Mouse (Mus musculus) midbrain, embryonic 14.5 days (tissue): ENCODE data around the gene S1pr5. TPM values are rescaled to one million over a fixed set of nuclear protein-coding genes. Genes with fewer than 3 reads are reported as not detected.
"Not testable (repeated sequence)": the region's sequence is repeated elsewhere in the genome, so short reads cannot be mapped to it uniquely, and the experiment has no call there.

ENCODE experiments used
- ATAC-seq: fragments of 200-750 bp; cut with Nextera tagmentation; 2 replicates; pipeline ENCODE4 v1.8.0; 2017; ENCODE audit warnings: moderate number of reproducible peaks, moderate library complexity; ENCODE audit not compliant: low FRiP score, low TSS enrichment
- DNase-seq: peaks from one replicate; pipeline ENCODE4 v3.0.0-alpha.2; 2015
- H3K27ac ChIP-seq: fragments of 300-500 bp; sonication (generic); replicated peaks from 2 replicates; pipeline ENCODE4 v1.5.1; 2014; ENCODE audit warnings: mild to moderate bottlenecking, low read depth, low read length, moderate library complexity
- H3K27me3 ChIP-seq: fragments of 300-500 bp; sonication (generic); 2 replicates; pipeline ENCODE4 v1.6.1; 2014; ENCODE audit warnings: low read length, control low read depth, mixed read lengths; ENCODE audit not compliant: control insufficient read depth, insufficient read depth
- H3K36me3 ChIP-seq: fragments of 300-500 bp; sonication (generic); 2 replicates; pipeline ENCODE4 v1.6.1; 2014; ENCODE audit warnings: low read length, control low read depth; ENCODE audit not compliant: control insufficient read depth, insufficient read depth
- H3K4me1 ChIP-seq: fragments of 300-500 bp; sonication (generic); 2 replicates; pipeline ENCODE4 v1.6.1; 2014; ENCODE audit warnings: mild to moderate bottlenecking, antibody characterized with exemption, low read length, control low read depth; ENCODE audit not compliant: control insufficient read depth, insufficient read depth
- H3K4me2 ChIP-seq: fragments of 300-500 bp; sonication (generic); 2 replicates; pipeline ENCODE4 v1.6.1; 2014; ENCODE audit warnings: mild to moderate bottlenecking, low read length, moderate library complexity
- H3K4me3 ChIP-seq: fragments of 300-500 bp; sonication (generic); replicated peaks from 2 replicates; pipeline ENCODE4 v1.5.1; 2014; ENCODE audit warnings: low read depth, low read length
- H3K9ac ChIP-seq: fragments of 300-500 bp; sonication (generic); replicated peaks from 2 replicates; pipeline ENCODE4 v1.6.1; 2014; ENCODE audit warnings: mild to moderate bottlenecking, low read length, moderate library complexity
- H3K9me3 ChIP-seq: fragments of 300-500 bp; sonication (generic); 2 replicates; pipeline ENCODE4 v1.6.1; 2016; ENCODE audit warnings: low read length, control low read depth, mixed read lengths; ENCODE audit not compliant: control insufficient read depth
- WGBS: fragments of 180-500 bp; shearing (Covaris S2); extraction: QIAGEN DNeasy Blood & Tissue Kit; methylation state at CpG from one replicate; pipeline ENCODE4 v1.1.7; 2014; 5-methylcytosine and 5-hydroxymethylcytosine counted together
- polyA plus RNA-seq: library from polyadenylated mRNA; unstranded; fragments of >200 nt; fragmentation: Nextera tagmentation; extraction: Ambion mirVana; gene quantifications from 2 replicates; pipeline ENCODE4 v1.2.1, GENCODE M21; 2014

S1pr5 gene
- 2.3 and 2.8 TPM in 2 replicates for polyA plus RNA-seq

DNA sequence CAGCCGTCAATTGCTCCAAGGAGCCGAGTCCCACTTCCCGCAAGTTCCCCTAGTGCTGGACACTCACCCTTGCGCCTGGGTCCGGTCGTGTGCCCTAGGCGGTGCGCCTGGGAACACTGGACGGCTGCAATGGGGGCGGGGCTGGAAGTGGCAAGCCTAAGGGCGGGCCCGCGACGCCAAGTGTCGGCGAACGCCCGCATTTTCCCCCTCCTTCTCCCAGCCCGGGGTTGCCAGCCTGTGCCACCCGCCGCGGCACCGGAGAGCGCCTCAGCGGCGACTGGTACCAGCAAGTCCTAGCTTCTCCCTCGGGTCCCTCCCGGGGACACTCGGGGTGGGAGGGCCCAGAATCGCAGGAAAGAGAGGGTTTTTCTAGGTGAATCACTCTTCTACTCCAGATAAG, at the start of gene S1pr5:
S1pr5 (minus strand) TSS at position 118 of the 400 bp plus-strand sequence.
- Histone ChIP-seq H3K4me2 (no peak within 1 kb of the TSS), H3K4me3 (no peak within 1 kb of the TSS)
- 1% methylated on average over 30 of the region's 30 CpGs for WGBS

GRCm38 (mm10) chr9:21292271-21292670, 44.0 kb upstream of the S1pr5 start:
- ATAC-seq (no peak), DNase-seq (no peak)
- Histone ChIP-seq H3K9ac (no peak overlapping the region), H3K4me3 (no peak overlapping the region), H3K4me2 (no peak overlapping the region), H3K9me3 (no peaks in the 10 kb centered on the region), H3K27ac (no peak overlapping the region), H3K36me3 (no peaks in the 10 kb centered on the region), H3K27me3 (no peaks in the 10 kb centered on the region), H3K4me1 (peaks cover 24% of the 10 kb centered on the region)
- 95% methylated on average over 3 of the region's 3 CpGs for WGBS

More for the DNA sequence above, at the start of gene S1pr5:
- Histone ChIP-seq H3K9ac (no peak within 1 kb of the TSS), H3K9me3 (no peaks in the 10 kb centered on the region), H3K27ac (no peak within 1 kb of the TSS), H3K4me1 (no peaks in the 10 kb centered on the region), H3K27me3 (peaks cover 66% of the 10 kb centered on the region), H3K36me3 (no peaks in the 10 kb centered on the region)
- ATAC-seq (no peak), DNase-seq (no peak)

DNA sequence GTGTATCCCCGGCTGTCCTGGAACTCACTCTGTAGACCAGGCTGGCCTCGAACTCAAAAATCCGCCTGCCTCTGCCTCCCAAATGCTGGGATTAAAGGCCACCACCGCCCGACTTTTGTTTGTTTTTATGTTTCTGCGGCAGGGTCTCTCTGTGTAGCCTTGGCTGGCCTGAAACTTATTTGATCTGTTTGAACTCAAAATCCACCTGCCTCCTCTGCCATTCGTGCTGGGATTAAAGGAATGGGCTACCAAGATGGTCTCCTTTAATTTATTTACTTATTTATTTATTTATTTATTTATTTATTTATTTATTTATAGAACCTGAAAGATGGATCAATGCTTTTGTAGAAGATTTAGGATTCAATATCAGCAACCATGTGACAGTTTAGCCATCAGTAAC, 43.6 kb upstream of the S1pr5 start:
- WGBS: 18% methylated on average over 7 of the region's 7 CpGs
- peak overlapping the region; percentile 72; the same call in 1 of the 2 replicates for H3K4me3 ChIP-seq
- not testable (repeated sequence) for H3K27me3 ChIP-seq, ATAC-seq, DNase-seq, H3K36me3 ChIP-seq, H3K9me3 ChIP-seq
- H3K4me1 ChIP-seq: peaks cover 28% of the 10 kb centered on the region
- H3K27ac ChIP-seq: 0 out of 2 replicates have a peak overlapping the region, but pooled peaks have one; percentile 56
- H3K4me2 ChIP-seq: peak overlapping the region; percentile 84
- H3K9ac ChIP-seq: peak overlapping the region; percentile 70; the same call in 1 of the 2 replicates

- DNase-seq (peak; percentile 99), ATAC-seq (peak; percentile 95)
- Histone ChIP-seq H3K4me3 (peak within 1 kb of the TSS; percentile 72), H3K4me2 (peak within 1 kb of the TSS; percentile 84), H3K36me3 (no peaks in the 10 kb centered on the region), H3K27me3 (no peaks in the 10 kb centered on the region), H3K27ac (peak within 1 kb of the TSS; percentile 82), H3K4me1 (peaks cover 33% of the 10 kb centered on the region), H3K9me3 (no peaks in the 10 kb centered on the region), H3K9ac (peak within 1 kb of the TSS; percentile 70)
- under 1% methylated on average over 51 of the region's 51 CpGs for whole genome bisulfite sequencing
These were observed 43.0 kb upstream of the S1pr5 start, which contains the start of gene Cdkn2d for GRCm38 (mm10) chr9:21291022-21291787. Cdkn2d (minus strand) TSS chr9:21291407.

GRCm38 (mm10) chr9:21290589-21290988, 42.3 kb upstream of the S1pr5 start:
- Histone ChIP-seq H3K4me1 (peaks cover 33% of the 10 kb centered on the region), H3K27me3 (no peaks in the 10 kb centered on the region), H3K4me2 (peak overlapping the region; percentile 84), H3K9ac (peak overlapping the region; percentile 70), H3K27ac (peak overlapping the region; percentile 82), H3K36me3 (no peaks in the 10 kb centered on the region), H3K9me3 (no peaks in the 10 kb centered on the region), H3K4me3 (peak overlapping the region; percentile 72)
- ATAC-seq (no peak), DNase-seq (peak; percentile 62)
- under 1% methylated on average over 20 of the region's 20 CpGs for WGBS

DNA sequence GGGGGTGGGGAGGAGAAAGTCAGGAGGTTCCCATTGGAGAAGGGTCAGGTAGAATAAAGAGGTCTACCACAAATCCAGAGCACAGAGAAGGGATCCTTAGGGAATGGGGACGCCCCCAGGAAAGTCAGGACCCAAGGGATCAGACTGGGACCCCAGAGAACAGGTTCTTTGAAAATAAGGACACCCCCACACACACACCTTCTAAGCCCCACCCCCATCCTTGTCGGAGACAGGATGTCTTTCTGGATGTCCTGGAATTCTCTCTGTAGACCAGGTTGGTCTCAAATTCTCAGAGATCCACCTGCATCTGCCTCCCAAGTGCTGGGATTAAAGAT, 41.1 kb upstream of the S1pr5 start:
- H3K36me3 ChIP-seq: peaks cover 10% of the 10 kb centered on the region
- H3K4me2 ChIP-seq: peak overlapping the region; percentile 84
- peaks cover 33% of the 10 kb centered on the region for H3K4me1 ChIP-seq
- H3K9me3 ChIP-seq: no peaks in the 10 kb centered on the region
- H3K9ac ChIP-seq: no peak overlapping the region
- 88% methylated on average over 2 of the region's 2 CpGs for WGBS
- no peak overlapping the region for H3K27ac ChIP-seq
- no peaks in the 10 kb centered on the region for H3K27me3 ChIP-seq
- DNase-seq (no peak), ATAC-seq (no peak)
- no peak overlapping the region; the same call in 1 of the 2 replicates for H3K4me3 ChIP-seq

DNA sequence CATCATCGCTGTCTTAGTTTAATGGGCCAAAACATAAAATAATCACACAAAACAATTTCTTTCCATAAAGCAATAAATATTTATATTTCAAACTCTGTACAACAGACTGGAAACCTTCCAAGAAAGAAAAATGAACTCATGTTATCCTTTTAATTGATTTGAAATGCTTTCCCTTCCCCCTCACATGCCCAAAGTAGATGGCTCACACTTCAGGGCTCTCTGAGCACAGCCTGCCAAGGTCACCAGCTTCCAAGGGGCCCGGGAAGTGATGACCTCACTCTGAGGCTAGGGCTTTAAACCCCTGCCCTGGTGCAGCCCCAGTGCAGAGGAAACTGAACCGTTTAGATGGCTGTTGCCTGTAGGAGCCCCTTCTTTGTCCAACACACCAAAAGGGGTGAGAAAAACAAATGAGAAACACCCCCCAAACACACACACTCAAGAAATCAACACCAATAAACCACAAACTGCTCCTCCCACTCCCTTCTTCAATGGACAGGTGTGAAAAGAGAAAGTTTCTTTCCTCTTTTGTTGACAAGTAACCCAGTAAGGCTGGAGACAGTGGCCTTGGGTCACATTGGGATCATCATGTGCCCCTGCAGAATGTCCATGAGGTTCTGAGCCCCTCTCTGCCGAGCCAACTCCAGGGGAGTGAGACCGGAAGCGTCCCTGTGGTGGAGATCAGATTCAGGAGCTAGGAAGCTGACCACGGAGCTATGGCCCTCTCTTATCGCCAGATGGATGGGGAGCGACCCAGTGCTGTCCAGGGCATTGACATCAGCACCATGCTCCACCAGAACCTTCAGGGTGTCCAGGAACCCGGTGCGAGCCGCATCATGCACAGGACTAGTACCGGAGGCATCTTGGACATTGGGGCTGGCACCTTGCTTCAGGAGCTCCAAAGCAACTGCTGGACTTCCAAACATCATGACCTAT, 40.4 kb upstream of the S1pr5 start:
- DNase-seq: peak; percentile 34
- H3K4me2 ChIP-seq: peak overlapping the region; percentile 84

GRCm38 (mm10) chr9:21287571-21288402, 39.5 kb upstream of the S1pr5 start, which contains the start of gene Kri1:
Kri1 (minus strand) TSS chr9:21287969.
- peaks cover 33% of the 10 kb centered on the region for H3K4me1 ChIP-seq
- peak within 1 kb of the TSS; percentile 86 for H3K27ac ChIP-seq
- peak; percentile 78 for ATAC-seq
- peak within 1 kb of the TSS; percentile 59 for H3K9ac ChIP-seq
- 1% methylated on average over 59 of the region's 59 CpGs for WGBS
- peaks cover 18% of the 10 kb centered on the region for H3K36me3 ChIP-seq
- DNase-seq: peak; percentile 99
- H3K27me3 ChIP-seq: no peaks in the 10 kb centered on the region
- peak within 1 kb of the TSS; percentile 84 for H3K4me2 ChIP-seq
- no peaks in the 10 kb centered on the region for H3K9me3 ChIP-seq
- peak within 1 kb of the TSS; percentile 78 for H3K4me3 ChIP-seq

More for the DNA sequence above, 40.4 kb upstream of the S1pr5 start:
- ATAC-seq: no peak
- WGBS: 79% methylated on average over 13 of the region's 13 CpGs
- H3K4me1 ChIP-seq: peaks cover 33% of the 10 kb centered on the region
- peak overlapping the region; percentile 78 for H3K4me3 ChIP-seq
- H3K27ac ChIP-seq: peak overlapping the region; percentile 86
- H3K9me3 ChIP-seq: no peaks in the 10 kb centered on the region
- H3K27me3 ChIP-seq: no peaks in the 10 kb centered on the region
- peaks cover 16% of the 10 kb centered on the region for H3K36me3 ChIP-seq
- H3K9ac ChIP-seq: peak overlapping the region; percentile 59
